Mouse (Mus musculus) lung, postnatal 10 days (tissue): ENCODE measurements at regions not wholly inside any gene's neighbourhood (a gene's known extent, or its start where the extent isn't known, plus 50 kb on each side); places are given as distances from the start of the nearest gene placed in this dataset.

Experiments
- DNase-seq: peaks from one replicate; pipeline ENCODE4 v3.0.0; 2021

DNA sequence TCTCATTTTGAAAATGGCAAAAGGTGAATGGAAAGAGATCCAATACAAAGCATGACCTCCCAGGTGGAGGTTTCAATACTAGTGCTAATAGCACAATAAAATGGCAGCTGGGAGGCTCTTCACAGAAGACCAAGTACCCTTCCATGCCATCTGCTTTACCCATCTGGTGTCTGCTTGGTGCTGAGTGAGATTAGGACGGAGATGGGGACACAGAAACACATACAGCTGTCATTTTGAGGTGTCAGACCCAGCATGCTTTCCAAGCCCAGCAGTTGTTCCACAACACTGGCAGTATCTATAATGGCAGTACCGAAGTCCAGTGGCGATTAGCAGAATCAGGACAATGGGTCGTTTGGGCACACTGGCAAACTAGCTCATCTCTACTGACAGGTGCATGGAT lies 118.9 kb upstream of the 1700064H15Rik start:
- DNase-seq = no peak

- DNase-seq = no peak
These were observed 123.5 kb upstream of the 1700064H15Rik start for GRCm38 (mm10) chr3:19751946-19752345.

- DNase-seq = no peak
These were observed 125.5 kb upstream of the 1700064H15Rik start for GRCm38 (mm10) chr3:19754011-19754410.

- no peak for DNase-seq
These were observed 126.2 kb upstream of the 1700064H15Rik start for GRCm38 (mm10) chr3:19754636-19755035.

DNA sequence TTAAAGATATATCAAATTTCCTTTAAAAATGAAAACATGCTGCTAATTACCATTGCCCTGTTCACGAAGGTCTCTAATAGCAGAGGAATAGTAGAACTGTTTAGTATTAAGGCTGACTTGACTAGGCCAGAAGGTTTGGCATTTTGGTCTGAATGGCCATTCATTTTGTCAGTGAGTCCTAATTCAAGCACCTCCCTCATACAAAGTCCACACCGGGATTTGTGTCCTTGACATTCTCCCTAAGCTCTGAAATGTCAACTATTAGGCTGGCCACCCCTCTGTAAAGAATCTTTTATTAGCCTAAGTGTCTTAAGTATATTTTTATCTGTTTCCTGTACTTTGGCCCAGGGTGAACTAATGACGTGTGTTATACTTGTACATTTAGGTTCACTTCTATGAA lies 126.7 kb upstream of the 1700064H15Rik start:
- no peak for DNase-seq

- no peak for DNase-seq
These were observed 158.2 kb upstream of the Cp start for GRCm38 (mm10) chr3:19798543-19799106.

- DNase-seq = no peak
These were observed 146.8 kb upstream of the Cp start for GRCm38 (mm10) chr3:19810034-19810433.

- no peak for DNase-seq
These were observed 131.9 kb upstream of the Cp start for GRCm38 (mm10) chr3:19824904-19825303.

DNA sequence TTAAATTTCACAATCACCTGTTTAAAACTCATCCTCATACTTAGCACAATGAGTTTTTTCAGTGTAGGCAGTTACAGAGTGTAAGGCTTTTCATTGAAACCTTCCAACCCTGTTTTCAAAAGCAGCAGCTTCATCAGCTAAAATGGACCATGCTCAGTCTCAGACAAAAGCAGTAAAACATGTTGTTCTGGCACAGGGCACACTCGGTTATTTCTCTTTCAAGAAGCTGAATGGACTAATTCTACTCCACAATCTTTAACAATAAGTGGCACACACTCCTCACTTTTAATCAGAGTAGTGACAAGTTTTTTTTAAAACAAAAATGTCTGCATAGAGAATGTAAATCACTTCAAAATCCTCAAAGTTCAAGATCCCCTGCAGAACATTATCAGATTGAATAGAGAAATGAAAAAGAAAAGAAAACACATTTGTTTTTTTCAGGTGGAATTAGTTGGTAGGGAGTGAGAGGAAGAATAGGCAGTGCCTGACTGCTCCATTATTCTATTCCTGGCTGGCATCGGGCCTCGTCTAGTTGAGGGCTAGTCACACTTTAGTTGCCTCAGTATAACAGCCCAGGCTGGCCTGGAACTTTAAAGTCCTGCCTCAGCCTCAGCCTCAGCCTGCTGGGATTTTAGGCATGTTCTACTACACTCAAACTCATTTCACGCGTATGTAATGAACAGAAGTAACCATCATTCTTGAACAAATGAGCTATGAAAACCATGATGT lies 128.2 kb upstream of the Cp start:
- DNase-seq = no peak

- no peak for DNase-seq
These were observed 127.1 kb upstream of the Cp start for GRCm38 (mm10) chr3:19829752-19830151.

- DNase-seq = no peak
These were observed 108.7 kb upstream of the Cp start for GRCm38 (mm10) chr3:19848031-19848735.

DNA sequence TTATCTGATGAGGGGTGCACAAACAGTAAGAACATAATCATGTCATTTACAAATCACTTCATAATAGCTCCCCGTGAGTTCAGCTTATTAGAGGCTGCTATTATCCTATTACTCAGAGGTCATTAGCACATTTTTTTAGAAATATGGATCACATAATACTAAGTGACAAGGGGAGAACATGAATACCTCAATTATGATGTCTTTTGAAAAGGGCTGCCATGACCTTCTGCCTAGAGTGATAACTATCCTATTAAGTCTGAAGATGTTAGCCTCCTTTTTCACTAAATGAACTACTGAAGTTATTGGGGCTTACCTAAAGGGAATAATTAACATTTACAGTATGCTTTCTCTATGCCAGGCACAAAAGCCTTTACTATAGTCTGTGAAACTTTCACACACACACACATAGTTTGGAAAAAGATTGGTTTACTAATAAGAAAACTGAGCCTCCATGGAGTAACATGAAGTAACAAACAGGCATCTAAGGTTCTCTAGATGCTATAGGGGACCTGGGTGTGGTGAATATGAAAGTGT lies 108.1 kb upstream of the Cp start:
- DNase-seq = no peak

DNA sequence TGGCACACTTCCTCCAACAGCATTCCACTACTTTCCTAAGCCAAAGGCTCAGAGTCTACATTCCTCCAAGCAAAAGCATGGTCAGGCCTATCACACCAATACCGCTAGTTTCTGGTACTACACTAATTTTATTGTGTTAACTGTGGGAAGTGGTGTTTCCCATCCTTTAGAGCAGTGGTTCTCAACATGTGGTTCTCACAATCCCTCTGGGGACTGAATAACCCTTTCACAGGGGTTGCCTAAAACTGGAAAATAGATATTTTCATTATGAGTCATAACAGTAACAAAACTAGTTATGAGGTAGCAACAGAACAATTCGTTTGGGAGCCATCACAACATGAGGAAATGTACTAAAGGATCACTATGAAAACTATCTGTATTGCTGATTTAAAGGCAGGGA lies 74.2 kb upstream of the Cp start:
- DNase-seq = no peak

GRCm38 (mm10) chr3:19888405-19888804 lies 68.4 kb upstream of the Cp start:
- no peak for DNase-seq

- DNase-seq = no peak
These were observed 62.6 kb upstream of the Cp start for GRCm38 (mm10) chr3:19894258-19894629.

DNA sequence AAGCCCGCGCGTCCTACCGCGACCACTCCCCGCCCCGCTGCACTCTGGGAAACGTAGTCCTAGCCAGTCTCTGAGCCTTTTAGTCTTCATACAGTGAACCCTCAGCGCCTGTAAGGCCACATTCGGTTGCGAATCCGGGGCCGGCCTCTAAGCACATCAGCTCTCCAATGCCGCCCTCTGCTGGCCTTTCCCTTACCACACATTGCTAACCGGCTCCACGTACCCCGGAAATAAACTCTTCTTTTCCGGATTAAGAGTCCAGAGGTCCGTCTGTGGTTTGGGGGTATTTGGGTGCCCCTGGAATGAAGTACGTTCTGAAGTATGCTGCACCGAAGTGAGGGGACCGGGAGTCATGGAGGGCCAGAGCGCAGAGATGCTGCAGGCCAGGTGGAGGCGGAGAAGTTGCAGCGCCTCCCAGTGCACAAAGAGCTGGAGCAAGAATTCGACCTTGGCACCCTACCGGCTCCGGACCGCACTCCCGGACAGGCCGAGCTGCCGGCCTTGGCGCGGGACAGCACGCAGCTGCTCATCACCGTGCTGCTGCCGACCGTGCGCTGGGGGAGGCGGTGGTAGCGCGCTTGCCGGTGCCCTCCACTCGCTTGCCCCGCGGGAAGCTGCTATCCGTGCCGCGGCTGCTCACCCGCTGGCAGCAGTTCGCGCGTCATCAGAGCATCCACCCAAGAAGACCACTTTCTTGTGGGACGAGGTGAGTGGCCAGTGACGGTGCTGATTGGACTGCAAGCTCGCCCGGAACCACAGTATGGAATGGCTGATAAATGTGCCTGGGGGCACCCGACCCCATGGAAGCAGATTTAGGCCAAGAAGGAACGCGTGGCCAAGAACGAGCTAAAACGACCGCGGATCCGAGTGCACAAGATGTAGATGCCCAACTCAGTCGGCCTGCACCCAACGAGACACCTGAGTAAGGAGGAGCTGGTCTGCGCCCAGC lies 62.0 kb upstream of the Cp start:
- peak; percentile 97 for DNase-seq

- DNase-seq = no peak
These were observed 61.1 kb upstream of the Cp start for GRCm38 (mm10) chr3:19895755-19896154.

DNA sequence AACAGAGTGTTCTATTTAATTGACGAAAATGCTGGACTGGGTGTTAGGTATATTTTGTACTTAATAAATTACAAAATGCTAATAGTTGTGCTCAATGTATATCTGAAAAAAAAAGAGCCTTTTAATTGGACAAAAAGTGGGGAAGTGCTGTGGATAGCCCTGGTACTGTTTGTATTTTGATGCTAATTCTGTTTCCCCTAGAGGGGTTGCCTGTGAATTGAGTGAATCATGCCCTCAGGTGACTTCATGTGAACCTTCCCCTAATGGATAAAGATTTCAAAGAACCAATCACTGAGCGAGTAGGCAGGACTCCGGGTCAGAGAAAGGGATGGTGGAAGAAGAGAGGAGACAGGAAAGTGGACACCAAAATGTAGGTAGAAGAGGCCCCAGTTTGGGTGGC lies 59.7 kb upstream of the Cp start:
- DNase-seq = no peak

- DNase-seq = no peak
These were observed 54.6 kb upstream of the Cp start for GRCm38 (mm10) chr3:19902226-19902625.

DNA sequence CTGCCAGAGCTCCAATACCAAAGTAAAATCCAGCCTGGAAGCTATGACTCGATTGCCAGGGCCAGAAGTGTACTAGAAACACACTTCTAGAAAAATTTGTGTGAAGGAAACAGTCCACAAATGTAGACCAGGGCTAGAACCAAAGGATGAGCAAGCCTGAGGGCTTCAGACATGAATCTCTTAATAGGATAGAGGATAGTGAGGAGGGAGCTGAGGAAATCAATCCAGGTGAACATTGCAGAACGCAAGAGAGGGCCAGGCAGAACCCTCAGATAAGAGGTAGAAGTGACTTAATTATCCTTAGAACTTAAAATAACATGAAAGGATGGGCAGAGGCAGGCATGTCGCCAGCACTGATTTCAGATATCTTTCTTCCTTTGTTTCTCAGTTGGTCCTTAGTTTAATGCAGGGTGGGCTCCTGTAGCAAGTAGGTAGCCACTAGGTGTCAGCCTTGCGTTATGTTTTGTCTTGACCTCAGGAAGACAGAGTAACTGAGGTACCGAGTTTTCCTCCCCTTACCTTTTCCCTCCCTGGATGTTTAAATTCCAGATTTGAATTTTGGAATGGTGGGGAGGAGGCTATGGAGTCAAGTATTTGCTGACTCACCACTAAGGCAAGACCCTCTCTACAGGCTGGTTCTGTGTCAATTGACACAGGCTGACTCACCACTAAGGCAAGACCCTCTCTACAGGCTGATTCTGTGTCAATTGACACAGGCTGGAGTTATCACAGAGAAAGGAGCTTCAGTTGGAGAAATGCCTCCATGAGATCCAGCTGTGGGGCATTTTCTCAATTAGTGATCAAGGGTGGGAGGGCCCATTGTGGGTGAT lies 52.2 kb upstream of the Cp start:
- DNase-seq = peak; percentile 67
